Mouse (Mus musculus) thymus, adult 2 months (tissue): Measurements from ENCODE around the gene Mapkap1.

Source experiments
- CTCF ChIP-seq: fragments of 200-500 bp; IDR thresholded peaks from 2 replicates; pipeline ENCODE4 v1.5.1; 2012; ENCODE audit warnings: mild to moderate bottlenecking, control low read depth, low read length, moderate library complexity, borderline replicate concordance; ENCODE audit not compliant: control insufficient read depth, poor library complexity, insufficient read depth; ENCODE audit errors: extremely low read depth
- POLR2A ChIP-seq: fragments of 200-500 bp; IDR thresholded peaks from 2 replicates; pipeline ENCODE4 v1.6.1; 2012; ENCODE audit warnings: mild to moderate bottlenecking, low read length, control low read depth, moderate library complexity; ENCODE audit not compliant: control insufficient read depth, poor library complexity, insufficient read depth; ENCODE audit errors: extremely low read depth

- TF ChIP-seq POLR2A (no peak), CTCF (no peak)
These were observed 111.5 kb downstream of the Mapkap1 start for GRCm38 (mm10) chr2:34518083-34518482.
